Mouse (Mus musculus) spleen, adult 18-20 months (tissue): ENCODE data around the gene Tspan8.
"Not testable (repeated sequence)": the region's sequence is repeated elsewhere in the genome, so short reads cannot be mapped to it uniquely, and the experiment has no call there.

ENCODE experiments used
- DNase-seq, 2 experiments: peaks; one replicate each; pipeline ENCODE4 v3.0.0; 2022; ENCODE audit warnings: mixed read lengths in 2 of 2

Tspan8 gene

DNA sequence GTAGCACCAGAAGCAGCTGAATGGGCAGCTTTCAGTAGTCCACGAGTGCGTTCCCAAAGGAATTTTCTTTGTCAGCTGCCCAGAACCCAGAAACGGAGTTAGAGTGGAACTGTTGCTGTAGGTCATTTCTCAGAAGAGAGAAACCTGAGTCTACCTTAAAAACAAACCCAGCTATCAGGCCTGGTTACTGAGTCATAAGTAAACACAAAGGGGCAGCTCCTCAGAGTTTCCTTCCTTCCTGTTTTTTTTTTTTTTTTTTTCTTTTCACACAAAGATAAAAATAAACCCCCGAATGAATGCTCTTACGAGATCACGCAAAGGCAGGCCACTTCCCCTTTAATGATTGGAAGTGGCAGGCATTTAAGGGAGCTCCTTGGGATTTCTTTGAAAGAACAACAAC, at the start of gene Tspan8:
Tspan8 (plus strand) TSS at position 322 of the 400 bp plus-strand sequence.
- no peak for DNase-seq

GRCm38 (mm10) chr10:115770032-115770431, 46.6 kb upstream of the Tspan8 start:
- no peak for DNase-seq

- no peak for DNase-seq
Measured at GRCm38 (mm10) chr10:115774451-115774850, 42.2 kb upstream of the Tspan8 start.

GRCm38 (mm10) chr10:115775945-115776905, 40.4 kb upstream of the Tspan8 start:
- no peak for DNase-seq

DNA sequence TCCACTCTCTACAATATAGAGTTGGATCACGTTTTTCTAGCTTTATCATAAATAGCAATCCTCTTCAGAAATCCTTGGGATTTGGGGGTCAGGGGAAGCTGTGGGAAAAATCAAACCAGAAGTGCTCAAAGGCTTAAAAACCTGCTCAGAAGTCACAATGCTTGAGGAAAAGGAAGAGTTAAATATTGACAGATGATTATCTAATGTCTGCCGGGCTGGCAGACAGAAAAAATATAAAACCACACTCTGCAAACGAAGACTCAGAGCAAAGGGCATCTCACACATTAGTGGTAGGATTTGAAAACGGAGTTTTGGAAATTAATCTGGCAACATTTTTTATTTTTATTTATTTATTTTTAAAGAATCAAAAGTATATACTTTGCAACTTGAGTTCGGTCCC, 39.3 kb upstream of the Tspan8 start:
- no peak for DNase-seq

DNA sequence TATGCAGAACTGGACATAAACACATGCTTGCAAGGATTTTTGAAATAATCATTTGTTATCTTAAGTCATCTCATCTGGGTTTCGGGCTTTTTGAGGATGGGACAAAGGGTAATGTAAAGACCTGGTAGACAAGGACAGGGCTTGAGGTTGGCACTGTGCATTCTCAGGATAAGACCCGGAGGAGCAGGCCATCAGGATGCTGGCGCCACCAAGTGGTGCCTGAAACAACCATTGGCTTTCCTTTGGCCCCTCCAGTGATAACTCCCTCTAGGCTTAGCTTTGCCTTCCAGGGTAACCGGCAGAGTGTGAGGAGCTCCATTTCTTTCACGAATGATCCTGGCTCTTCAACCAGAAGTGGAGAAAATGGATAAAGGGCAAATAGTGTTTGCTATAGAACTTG, 38.0 kb upstream of the Tspan8 start:
- DNase-seq, result no peak

GRCm38 (mm10) chr10:115780239-115781016, 36.2 kb upstream of the Tspan8 start:
- no peak for DNase-seq

DNA sequence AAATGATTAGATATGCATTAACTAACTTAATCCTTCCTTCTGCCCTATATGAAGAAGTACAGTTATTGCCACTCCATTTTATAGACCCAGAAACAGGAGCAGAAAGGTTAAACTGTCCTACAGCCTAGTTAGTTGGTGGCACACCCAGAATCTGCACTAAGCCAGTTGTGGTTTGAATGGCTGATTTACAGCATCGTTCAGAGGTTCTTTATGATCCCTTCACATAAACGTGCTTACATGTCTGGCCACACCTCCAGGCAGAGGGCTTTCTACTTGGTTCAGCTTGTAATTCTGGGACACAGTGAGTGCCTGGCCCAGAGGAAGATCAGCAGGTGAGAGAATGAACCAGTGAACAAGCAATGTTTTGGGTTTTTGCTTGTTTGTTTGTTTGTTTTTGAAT, 33.4 kb upstream of the Tspan8 start:
- no peak for DNase-seq

GRCm38 (mm10) chr10:115790788-115791187, 25.8 kb upstream of the Tspan8 start:
- no peak for DNase-seq

- no peak for DNase-seq
Measured at GRCm38 (mm10) chr10:115796072-115796788, 20.4 kb upstream of the Tspan8 start.

- DNase-seq, result no peak
Measured at GRCm38 (mm10) chr10:115801464-115801863, 15.2 kb upstream of the Tspan8 start.

DNA sequence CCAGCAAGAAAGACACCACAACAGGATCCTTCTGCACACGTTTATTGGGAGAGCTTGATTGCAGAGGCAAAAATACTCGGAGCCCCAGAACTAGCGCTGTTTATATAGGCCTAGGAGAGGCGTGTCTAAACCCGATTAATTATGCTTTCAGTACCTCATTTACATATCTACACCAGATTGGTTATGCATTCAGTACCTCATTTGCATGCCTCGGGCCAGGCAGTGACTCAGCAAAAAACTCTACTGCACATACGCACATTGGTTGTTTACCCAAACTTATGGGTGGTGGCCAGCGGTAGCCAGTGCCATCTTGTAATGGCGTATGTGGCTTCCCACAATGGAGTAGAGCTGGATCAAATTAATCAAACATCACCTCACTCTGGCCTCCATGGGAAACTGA, 13.6 kb upstream of the Tspan8 start:
- not testable (repeated sequence) for DNase-seq

- no peak for DNase-seq
Measured at GRCm38 (mm10) chr10:115803765-115804164, 12.9 kb upstream of the Tspan8 start.

GRCm38 (mm10) chr10:115805987-115806386, 10.6 kb upstream of the Tspan8 start:
- no peak for DNase-seq

GRCm38 (mm10) chr10:115809169-115809568, 7.5 kb upstream of the Tspan8 start:
- no peak for DNase-seq

DNA sequence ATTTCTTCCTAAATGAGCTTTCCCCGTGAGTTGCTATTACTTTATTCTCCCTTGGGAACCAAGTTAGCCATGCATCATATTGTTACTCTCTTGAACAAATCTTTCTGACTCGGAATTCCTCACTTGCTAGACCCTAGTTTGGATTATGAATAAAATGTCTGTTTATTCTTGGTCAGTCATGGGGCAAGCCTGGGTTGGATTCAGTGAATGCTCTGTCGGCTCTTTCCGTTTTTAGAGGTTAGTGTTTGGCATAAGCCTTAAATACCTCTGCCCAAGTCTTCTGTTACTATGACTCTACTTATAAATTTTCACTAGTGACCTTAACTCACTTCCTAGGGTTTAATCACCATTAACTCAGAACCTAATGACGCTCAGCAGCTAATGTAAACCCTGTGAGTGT, 5.1 kb upstream of the Tspan8 start:
- DNase-seq, result no peak

DNA sequence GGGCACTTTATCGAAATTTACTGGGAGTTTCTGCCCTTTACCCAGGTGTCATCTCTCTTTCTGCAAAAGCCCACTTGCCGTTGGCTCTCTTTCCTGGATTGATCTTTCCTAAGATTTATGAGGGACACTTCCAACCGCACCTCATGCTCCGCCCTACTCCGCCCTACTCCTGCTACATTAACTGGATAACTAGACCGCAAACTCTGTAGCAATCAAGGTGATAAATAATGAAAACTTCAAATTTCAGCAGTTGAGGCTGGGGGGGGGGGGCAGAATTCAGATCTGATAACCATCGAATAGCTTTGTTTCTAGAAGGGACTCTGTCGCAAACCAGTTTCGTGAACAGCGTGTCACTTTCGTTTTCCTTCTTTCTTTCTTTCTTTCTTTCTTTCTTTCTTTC, 1.8 kb upstream of the Tspan8 start:
- DNase-seq, result no peak

DNA sequence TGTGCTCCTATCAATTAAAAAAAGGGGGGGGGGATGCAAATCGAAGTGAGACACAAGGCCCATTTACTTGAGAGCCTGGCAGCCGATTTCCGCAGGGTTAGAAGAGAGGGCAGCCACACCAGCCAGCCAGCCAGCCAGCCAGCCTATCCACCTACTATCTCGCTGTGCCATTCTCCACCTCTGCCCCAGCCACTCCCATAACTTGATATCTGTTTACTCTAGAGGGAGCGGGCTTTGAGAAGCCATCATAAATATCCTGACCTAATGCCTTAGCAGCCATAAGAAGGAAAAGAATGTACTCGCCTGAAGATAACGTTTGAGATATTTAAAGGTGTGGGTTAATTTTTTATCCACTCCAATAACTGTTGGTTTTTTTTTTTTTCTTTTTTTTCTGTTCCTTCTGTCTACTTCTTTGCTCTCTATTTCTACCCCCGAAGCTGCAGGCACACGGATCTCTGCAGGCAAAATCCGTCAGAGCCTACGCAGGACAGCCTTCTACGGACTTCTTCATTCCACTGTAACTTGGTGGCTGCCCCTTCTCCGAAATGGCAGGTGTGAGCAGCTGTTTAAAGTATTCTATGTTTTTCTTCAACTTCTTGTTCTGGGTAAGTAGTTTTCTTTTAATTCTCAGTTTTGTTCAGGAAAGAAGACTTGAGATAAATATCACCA, 558 bp downstream of the Tspan8 start:
- DNase-seq, result no peak

GRCm38 (mm10) chr10:115825289-115825688, 8.7 kb downstream of the Tspan8 start:
- no peak for DNase-seq

DNA sequence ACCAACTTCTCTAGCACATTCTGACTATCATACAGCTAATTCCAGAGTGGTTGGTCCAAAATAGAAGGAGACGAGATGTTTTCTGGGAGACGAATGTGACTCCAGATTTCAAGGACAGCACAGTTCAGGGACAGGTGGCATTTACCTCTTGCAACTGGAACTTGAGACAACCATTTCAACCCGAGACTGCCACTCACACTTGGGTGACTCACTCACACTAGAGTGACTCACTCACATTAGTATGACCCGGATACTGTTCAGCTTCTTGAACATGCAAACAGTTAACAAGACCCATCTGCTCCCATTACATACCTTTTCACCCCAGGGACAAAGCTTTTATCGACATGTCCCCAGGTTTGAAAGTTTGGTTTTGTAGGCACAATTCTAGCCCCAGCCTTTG, 12.2 kb downstream of the Tspan8 start:
- no peak for DNase-seq

GRCm38 (mm10) chr10:115829696-115830095, 13.1 kb downstream of the Tspan8 start:
- DNase-seq, result no peak

- DNase-seq, result no peak
Measured at GRCm38 (mm10) chr10:115830726-115831125, 14.1 kb downstream of the Tspan8 start.

DNA sequence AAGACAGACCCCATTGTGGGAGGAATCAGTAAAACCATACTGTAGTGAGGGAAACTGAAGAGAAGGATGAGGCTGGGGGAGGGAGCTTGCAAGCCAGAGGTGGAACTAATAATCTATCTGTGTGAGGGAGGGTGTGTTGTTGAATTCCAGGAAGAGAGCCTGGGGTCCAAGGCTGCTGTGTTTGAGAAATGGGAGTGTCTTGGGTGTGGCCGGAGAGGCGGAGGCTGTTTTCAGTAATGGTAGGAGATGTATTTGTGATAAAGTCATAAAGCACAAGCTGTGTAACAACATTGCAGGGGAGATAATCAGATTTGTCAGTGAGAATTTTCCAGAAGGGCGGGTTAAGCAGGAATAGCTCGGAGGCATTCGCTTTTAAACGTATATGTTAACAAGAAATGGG, 17.4 kb downstream of the Tspan8 start:
- DNase-seq, result no peak
